Mouse (Mus musculus) CH12.LX (cell line): ENCODE measurements around the gene Pih1d3. TPM values are rescaled to one million over a fixed set of nuclear protein-coding genes. Genes with fewer than 3 reads are reported as not detected.

Source experiments
- DNase-seq: peaks from one replicate; pipeline ENCODE4 v3.0.0-alpha.2; 2013; ENCODE audit errors: extremely low read depth
- H3K27ac ChIP-seq: 2 replicates; pipeline ENCODE4 v1.5.1; 2012; ENCODE audit warnings: low read depth, mild to moderate bottlenecking, control low read depth, moderate library complexity; ENCODE audit not compliant: insufficient read depth
- H3K27me3 ChIP-seq: replicated peaks from 2 replicates; pipeline ENCODE3; 2012; ENCODE audit warnings: inconsistent platforms
- H3K36me3 ChIP-seq, 2 experiments: replicated peaks in 1 of 2; 2 replicates each; pipeline versions ENCODE3 to v1.6.1; 2012; ENCODE audit warnings: inconsistent platforms in 1 of 2, low read length in 1 of 2, mild to moderate bottlenecking in 1 of 2, mixed read lengths in 1 of 2, moderate library complexity in 1 of 2; ENCODE audit not compliant: control insufficient read depth in 1 of 2, insufficient read depth in 1 of 2
- H3K4me1 ChIP-seq, 2 experiments: 2 replicates each; pipeline ENCODE4 v1.6.1; 2012; ENCODE audit warnings: inconsistent platforms in 1 of 2, moderate library complexity in 1 of 2; ENCODE audit not compliant: insufficient read depth in 2 of 2, control insufficient read depth in 1 of 2
- H3K4me2 ChIP-seq: 2 replicates; pipeline ENCODE4 v1.6.1; 2012; ENCODE audit warnings: low read depth, mild to moderate bottlenecking, control low read depth; ENCODE audit not compliant: poor library complexity, insufficient read depth, severe bottlenecking
- H3K4me3 ChIP-seq, 3 experiments: fragments of 150-350 bp in 1 of 3; sonication (generic) in 1 of 3; replicated peaks in 1 of 3; 2 replicates each; pipeline versions ENCODE3 to v1.5.1; 2011 to 2012; ENCODE audit warnings: low read depth in 2 of 3, low read length in 2 of 3, mild to moderate bottlenecking in 2 of 3, moderate library complexity in 2 of 3, control low read depth in 1 of 3, improper control_type of control experiment in 1 of 3, inconsistent platforms in 1 of 3, mixed read lengths in 1 of 3; ENCODE audit not compliant: poor library complexity in 1 of 3
- H3K79me2 ChIP-seq: replicated peaks from 2 replicates; pipeline ENCODE4 v1.6.1; 2012; ENCODE audit warnings: mild to moderate bottlenecking, moderate library complexity; ENCODE audit not compliant: control insufficient read depth, poor library complexity, insufficient read depth, severe bottlenecking; ENCODE audit errors: extremely low read depth
- H3K9ac ChIP-seq: 2 replicates; pipeline ENCODE4 v1.6.1; 2012; ENCODE audit warnings: low read depth, mild to moderate bottlenecking, control low read depth, moderate library complexity; ENCODE audit not compliant: insufficient read depth
- H3K9me3 ChIP-seq: replicated peaks from 2 replicates; pipeline ENCODE3; 2012; ENCODE audit warnings: low read length, inconsistent platforms, mixed read lengths
- BHLHE40 ChIP-seq: IDR thresholded peaks from 2 replicates; pipeline ENCODE4 v1.6.1; 2011; ENCODE audit warnings: mild to moderate bottlenecking, low read depth, low read length, improper control_type of control experiment
- CHD1 ChIP-seq: IDR thresholded peaks from 2 replicates; pipeline ENCODE4 v1.6.1; 2012; ENCODE audit warnings: low read depth, low read length, improper control_type of control experiment, inconsistent platforms
- CTCF ChIP-seq, 2 experiments: IDR thresholded peaks in 1 of 2; conservative IDR thresholded peaks in 1 of 2; 2 replicates each; pipeline ENCODE4 v1.5.1; 2011 to 2012; ENCODE audit warnings: low read depth in 2 of 2, low read length in 2 of 2, improper control_type of control experiment in 1 of 2, inconsistent platforms in 1 of 2, mild to moderate bottlenecking in 1 of 2, moderate library complexity in 1 of 2
- E2F4 ChIP-seq: IDR thresholded peaks from 2 replicates; pipeline ENCODE4 v1.6.1; 2011; ENCODE audit warnings: low read depth, low read length, improper control_type of control experiment; ENCODE audit not compliant: insufficient replicate concordance
- GABPA ChIP-seq: IDR thresholded peaks from 2 replicates; pipeline ENCODE4 v1.6.1; 2012; ENCODE audit warnings: low read depth, low read length, improper control_type of control experiment, inconsistent platforms; ENCODE audit not compliant: insufficient replicate concordance
- IRF4 ChIP-seq: IDR thresholded peaks from 2 replicates; pipeline ENCODE4 v1.6.1; 2014; ENCODE audit warnings: low read depth, mild to moderate bottlenecking, inconsistent platforms, low read length, improper control_type of control experiment
- JUN ChIP-seq: IDR thresholded peaks from 2 replicates; pipeline ENCODE4 v1.6.1; 2011; ENCODE audit warnings: low read depth, mild to moderate bottlenecking, low read length, improper control_type of control experiment, moderate library complexity; ENCODE audit not compliant: insufficient read depth
- MAFK ChIP-seq: IDR thresholded peaks from 2 replicates; pipeline ENCODE4 v1.6.1; 2011; ENCODE audit warnings: low read length, improper control_type of control experiment; ENCODE audit not compliant: insufficient replicate concordance
- MAX ChIP-seq: IDR thresholded peaks from 2 replicates; pipeline ENCODE4 v1.6.1; 2011; ENCODE audit warnings: low read length, improper control_type of control experiment
- MAZ ChIP-seq: IDR thresholded peaks from 2 replicates; pipeline ENCODE4 v1.6.1; 2012; ENCODE audit warnings: low read depth, mild to moderate bottlenecking, inconsistent platforms, low read length, improper control_type of control experiment, moderate library complexity
- MEF2A ChIP-seq: IDR thresholded peaks from 2 replicates; pipeline ENCODE4 v1.6.1; 2014; ENCODE audit warnings: low read depth, mild to moderate bottlenecking, inconsistent platforms, low read length, improper control_type of control experiment, borderline replicate concordance
- MYC ChIP-seq: IDR thresholded peaks from 2 replicates; pipeline ENCODE4 v1.6.1; 2011; ENCODE audit warnings: low read depth, mild to moderate bottlenecking, improper control_type of control experiment, low read length
- NELFE ChIP-seq: IDR thresholded peaks from 2 replicates; pipeline ENCODE4 v1.6.1; 2011; ENCODE audit warnings: low read depth, low read length, improper control_type of control experiment
- NRF1 ChIP-seq: IDR thresholded peaks from 2 replicates; pipeline ENCODE4 v1.6.1; 2014; ENCODE audit warnings: low read depth, mild to moderate bottlenecking, inconsistent platforms, low read length, improper control_type of control experiment, moderate library complexity
- PAX5 ChIP-seq: IDR thresholded peaks from 2 replicates; pipeline ENCODE4 v1.6.1; 2012; ENCODE audit warnings: low read length, inconsistent platforms, mixed read lengths
- POLR2A ChIP-seq: IDR thresholded peaks from 2 replicates; pipeline ENCODE4 v1.6.1; 2011; ENCODE audit warnings: low read depth, mild to moderate bottlenecking, improper control_type of control experiment, low read length
- POLR2AphosphoS2 ChIP-seq: IDR thresholded peaks from 2 replicates; pipeline ENCODE4 v1.6.1; 2011; ENCODE audit warnings: low read depth, low read length, improper control_type of control experiment
- RAD21 ChIP-seq: IDR thresholded peaks from 2 replicates; pipeline ENCODE4 v1.6.1; 2011; ENCODE audit warnings: low read depth, mild to moderate bottlenecking, low read length, improper control_type of control experiment, moderate library complexity
- SIN3A ChIP-seq: IDR thresholded peaks from 2 replicates; pipeline ENCODE4 v1.6.1; 2012; ENCODE audit warnings: low read length, improper control_type of control experiment, inconsistent platforms
- SMC3 ChIP-seq: IDR thresholded peaks from 2 replicates; pipeline ENCODE4 v1.6.1; 2011; ENCODE audit warnings: low read depth, low read length, improper control_type of control experiment
- TBP ChIP-seq: conservative IDR thresholded peaks from 2 replicates; pipeline ENCODE4 v1.6.1; 2011; ENCODE audit warnings: low read depth, low read length, improper control_type of control experiment
- TCF12 ChIP-seq: IDR thresholded peaks from 2 replicates; pipeline ENCODE4 v1.6.1; 2014; ENCODE audit warnings: low read depth, mild to moderate bottlenecking, inconsistent platforms, low read length, improper control_type of control experiment
- ZC3H11A ChIP-seq: IDR thresholded peaks from 2 replicates; pipeline ENCODE4 v1.6.1; 2012; ENCODE audit warnings: low read depth, mild to moderate bottlenecking, inconsistent platforms, low read length, improper control_type of control experiment
- ZNF384 ChIP-seq: IDR thresholded peaks from 2 replicates; pipeline ENCODE4 v1.6.1; 2012; ENCODE audit warnings: low read depth, low read length, improper control_type of control experiment, inconsistent platforms
- dilution Hi-C: fragments of 300-500 bp; cut with MboI; formaldehyde crosslinking; loops from 2 replicates; pipeline ENCODE4 v1.14.3; 2020; ENCODE audit warnings: low sequenced_read_pairs; ENCODE audit not compliant: extremely low pct_unique_long_range_greater_than_20kb, extremely low pct_ligation_motif_present
- in situ Hi-C: fragments of 300-500 bp; cut with MboI; formaldehyde crosslinking; loops from 3 replicates; pipeline ENCODE4 v1.14.3; 2019; ENCODE audit warnings: low sequenced_read_pairs, low pct_ligation_motif_present, low pct_unique_long_range_greater_than_20kb, mixed read lengths
- polyA plus RNA-seq: library from polyadenylated mRNA; unstranded; fragments of >175 nt; gene quantifications from 2 replicates; pipeline ENCODE4 v1.2.1, GENCODE M21; 2012; ENCODE audit warnings: low read depth; ENCODE audit not compliant: insufficient read length
- total RNA-seq, 2 experiments: library from RNA; depleted of rRNA; stranded (reverse); fragments of 300-350 nt in 1 of 2; fragments of >200 nt in 1 of 2; gene quantifications; 2 replicates each; pipeline ENCODE4 v1.2.3; 2012 to 2014

The Pih1d3 gene
- total and polyA plus RNA-seq, 3 experiments, result 0.17 to 0.35 (median 0.31) TPM

DNA sequence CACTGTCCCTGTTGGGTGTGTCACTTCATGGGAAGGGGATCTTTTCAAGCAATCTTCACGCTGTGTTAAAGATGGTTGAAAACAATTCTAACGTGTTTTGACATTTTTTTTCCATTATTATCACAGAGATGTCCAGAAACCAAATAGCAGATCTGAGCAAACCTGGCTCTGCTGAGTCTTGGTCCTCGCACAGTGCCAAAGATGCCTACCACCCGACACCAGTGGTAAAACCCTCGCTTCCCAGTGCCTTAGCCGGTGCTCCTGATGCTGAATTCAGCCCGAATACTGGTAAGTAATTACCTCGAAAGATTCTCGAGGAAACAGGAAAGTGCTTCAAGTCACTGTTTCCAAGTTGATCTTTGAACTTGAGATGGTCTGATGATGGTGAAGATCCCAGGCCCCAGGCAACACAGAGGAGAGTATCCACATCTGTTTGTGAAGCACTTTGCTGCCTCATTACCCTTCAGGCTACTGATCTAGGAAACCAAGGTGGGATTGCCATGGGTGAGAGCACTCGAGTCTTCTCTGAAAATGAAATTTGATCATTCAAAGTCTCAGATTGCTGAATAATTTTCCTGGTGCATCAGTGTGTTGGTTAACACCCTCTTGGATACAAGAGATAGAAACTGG lies 32.3 kb upstream of the Pih1d3 start:
- no peaks in the 10 kb centered on the region for H3K4me1 ChIP-seq
- H3K9ac ChIP-seq, result no peak overlapping the region
- H3K4me3 ChIP-seq, result no peak overlapping the region
- in situ Hi-C loops, result no loop called here
- no peak for TF ChIP-seq BHLHE40
- TF ChIP-seq TBP, result no peak
- TF ChIP-seq ZC3H11A, result no peak
- no peak for TF ChIP-seq MAFK
- no peak for TF ChIP-seq IRF4
- TF ChIP-seq SMC3, result no peak
- no peak for TF ChIP-seq MEF2A
- no peak for TF ChIP-seq NRF1
- TF ChIP-seq JUN, result no peak
- no peak for TF ChIP-seq MAX
- no peak for TF ChIP-seq NELFE
- TF ChIP-seq MYC, result no peak
- no peak for TF ChIP-seq ZNF384
- TF ChIP-seq, all 38 proteins: peak for 0
- no peaks in the 10 kb centered on the region for H3K79me2 ChIP-seq
- no peak overlapping the region for H3K4me2 ChIP-seq
- H3K36me3 ChIP-seq, result peaks cover 0 to 8% of the 10 kb centered on the region in 2 experiments
- no peaks in the 10 kb centered on the region for H3K9me3 ChIP-seq
- H3K27ac ChIP-seq, result no peak overlapping the region
- dilution Hi-C loops, result no loop called here
- H3K27me3 ChIP-seq, result no peaks in the 10 kb centered on the region
- no peak for DNase-seq

DNA sequence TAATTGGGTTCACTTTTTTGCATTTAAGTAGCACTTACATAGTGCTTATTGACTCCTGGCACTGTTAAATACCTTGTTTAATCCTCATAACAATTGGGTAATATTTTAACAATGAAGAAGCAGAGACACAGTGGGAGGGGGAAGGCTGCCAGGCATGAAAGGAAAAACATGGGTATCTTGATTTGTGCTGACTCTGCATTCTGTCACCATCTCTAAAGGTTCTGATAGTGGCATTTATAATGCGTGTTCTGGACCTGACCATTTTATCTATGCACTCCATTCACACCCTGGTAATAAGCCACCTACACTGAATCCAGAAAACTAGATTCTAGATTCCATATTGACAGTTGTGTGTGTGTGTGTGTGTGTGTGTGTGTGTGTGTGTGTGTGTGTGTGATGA lies 27.0 kb upstream of the Pih1d3 start:
- dilution Hi-C loops, result no loop called here

DNA sequence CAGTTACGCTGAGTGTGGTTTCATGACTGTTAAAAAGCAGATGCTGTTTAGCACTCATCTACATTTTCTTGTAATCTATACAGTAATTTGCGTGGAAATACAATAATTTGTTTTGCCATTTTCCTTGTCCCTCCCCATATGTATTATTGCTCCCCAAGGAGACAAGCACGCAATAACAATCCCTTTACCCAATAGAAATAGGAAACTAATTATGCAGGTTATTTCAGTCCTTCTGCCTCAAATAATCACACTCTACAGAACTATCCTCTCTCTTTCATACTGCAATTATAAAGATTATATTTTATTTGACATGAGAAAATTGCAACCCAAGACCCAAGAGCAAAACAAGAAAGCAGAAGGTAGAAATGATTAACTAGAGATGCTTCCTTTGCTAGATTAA lies 25.7 kb upstream of the Pih1d3 start:
- no peak for TF ChIP-seq TBP
- no peak for TF ChIP-seq MAZ
- TF ChIP-seq MAX, result no peak
- no peak for TF ChIP-seq TCF12
- TF ChIP-seq NELFE, result no peak
- TF ChIP-seq SIN3A, result no peak
- TF ChIP-seq MYC, result no peak
- no peak for TF ChIP-seq CTCF (conservative IDR thresholded peaks at IDR 0.05 in 1 of 2, IDR thresholded peaks at IDR 0.05 in 1 of 2; ENCODE audit: low read depth in 2 of 2, low read length in 2 of 2)
- no peak for TF ChIP-seq NRF1
- TF ChIP-seq E2F4, result no peak
- no peak for TF ChIP-seq POLR2A
- no peak for TF ChIP-seq PAX5
- no peak for TF ChIP-seq RAD21
- no peak for TF ChIP-seq GABPA
- no peak for TF ChIP-seq CHD1
- TF ChIP-seq ZNF384, result no peak
- no peak for TF ChIP-seq POLR2AphosphoS2
- no peak for TF ChIP-seq BHLHE40
- Histone ChIP-seq H3K4me2 (no peak overlapping the region), H3K9me3 (no peaks in the 10 kb centered on the region), H3K4me1 (no peaks in the 10 kb centered on the region), H3K79me2 (no peaks in the 10 kb centered on the region), H3K4me3 (no peak overlapping the region), H3K27ac (no peak overlapping the region), H3K36me3 (peaks cover 0 to 7% of the 10 kb centered on the region in 2 experiments), H3K9ac (no peak overlapping the region), H3K27me3 (no peaks in the 10 kb centered on the region)
- in situ Hi-C loops, result no loop called here
- DNase-seq, result no peak
- dilution Hi-C loops, result no loop called here

More for the DNA sequence above, 27.0 kb upstream of the Pih1d3 start:
- Histone ChIP-seq H3K79me2 (no peaks in the 10 kb centered on the region), H3K4me2 (no peak overlapping the region), H3K9ac (no peak overlapping the region)
- DNase-seq, result no peak
- peak; percentile 77 for TF ChIP-seq MAFK
- no peak for TF ChIP-seq SMC3
- TF ChIP-seq, all 38 proteins: peak for 1
- Histone ChIP-seq H3K27me3 (no peaks in the 10 kb centered on the region), H3K9me3 (no peaks in the 10 kb centered on the region), H3K27ac (no peak overlapping the region), H3K36me3 (peaks cover 0 to 9% of the 10 kb centered on the region in 2 experiments), H3K4me1 (no peaks in the 10 kb centered on the region), H3K4me3 (no peak overlapping the region)
- in situ Hi-C loops, result no loop called here
